Mouse (Mus musculus): ENCODE data around the gene Rpgrip1l. TPM values are rescaled to one million over a fixed set of nuclear protein-coding genes. Genes with fewer than 3 reads are reported as not detected.

Gene Rpgrip1l
- polyA plus RNA-seq, 1 experiment: 8.1 TPM

DNA sequence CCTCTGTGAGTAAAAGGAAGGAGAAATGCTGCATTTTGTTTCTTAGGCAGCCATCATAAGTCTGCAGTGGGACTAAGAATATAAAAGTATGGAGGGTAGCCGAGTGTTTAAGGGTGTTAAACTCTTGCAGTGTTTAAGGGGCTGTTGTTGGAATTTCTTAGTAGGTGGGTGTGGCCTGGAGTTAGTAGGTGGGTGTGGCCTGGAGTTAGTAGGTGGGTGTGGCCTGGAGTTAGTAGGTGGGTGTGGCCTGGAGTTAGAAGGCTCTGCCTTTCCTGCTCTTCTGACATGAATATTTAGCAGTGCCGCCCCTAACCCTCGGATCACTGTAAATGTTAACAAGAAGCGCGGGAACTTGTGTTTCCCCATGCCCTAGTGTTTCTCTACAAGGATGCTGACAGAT is 40.0 kb upstream of the Rpgrip1l start:
- no peak for TF ChIP-seq POLR2A (IDR thresholded peaks at IDR 0.05; ENCODE audit: extremely low read depth, insufficient read depth, low read length)
- no peak for TF ChIP-seq CTCF (IDR thresholded peaks at IDR 0.05; ENCODE audit: extremely low read depth, insufficient read depth, low read length)
- Histone ChIP-seq H3K4me1 (ENCODE audit: control insufficient read depth, insufficient read depth, low read length) (peaks cover 9% of the 10 kb centered on the region), H3K4me3 (ENCODE audit: insufficient read depth, low read length) (no peak overlapping the region), H3K27ac (ENCODE audit: insufficient read depth, low read length) (no peak overlapping the region)

- TF ChIP-seq CTCF (IDR thresholded peaks at IDR 0.05; ENCODE audit: extremely low read depth, insufficient read depth, low read length) (no peak), POLR2A (IDR thresholded peaks at IDR 0.05; ENCODE audit: extremely low read depth, insufficient read depth, low read length) (no peak)
- peaks cover 9% of the 10 kb centered on the region for H3K4me1 ChIP-seq (ENCODE audit: control insufficient read depth, insufficient read depth, low read length)
- no peak overlapping the region for H3K27ac ChIP-seq (ENCODE audit: insufficient read depth, low read length)
- H3K4me3 ChIP-seq (ENCODE audit: insufficient read depth, low read length): no peak overlapping the region
Measured at GRCm38 (mm10) chr8:91352598-91352997, 39.5 kb upstream of the Rpgrip1l start.

DNA sequence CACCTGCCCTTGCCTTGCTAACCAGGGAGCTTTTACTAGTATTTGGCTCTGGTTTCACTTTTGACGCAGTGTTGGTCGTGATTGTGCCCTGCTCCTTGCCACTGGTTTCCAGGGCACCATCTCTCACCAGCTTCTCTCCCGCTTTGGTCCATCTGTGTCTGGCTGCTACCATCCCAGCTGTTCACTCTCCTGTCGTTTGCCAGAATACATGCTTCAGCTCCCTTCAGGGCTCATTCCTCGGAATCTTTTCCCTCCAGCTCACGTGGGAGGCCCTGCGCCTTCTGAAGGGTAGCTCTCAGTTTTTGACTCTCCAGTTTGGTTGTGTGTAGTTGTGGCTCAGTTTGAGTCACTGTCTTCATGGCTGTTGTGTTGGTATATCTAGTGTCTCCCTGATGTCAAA is 37.6 kb upstream of the Rpgrip1l start:
- no peak for TF ChIP-seq POLR2A (IDR thresholded peaks at IDR 0.05; ENCODE audit: extremely low read depth, insufficient read depth, low read length)
- no peak for TF ChIP-seq CTCF (IDR thresholded peaks at IDR 0.05; ENCODE audit: extremely low read depth, insufficient read depth, low read length)
- no peak overlapping the region for H3K27ac ChIP-seq (ENCODE audit: insufficient read depth, low read length)
- H3K4me1 ChIP-seq (ENCODE audit: control insufficient read depth, insufficient read depth, low read length): peaks cover 9% of the 10 kb centered on the region
- H3K4me3 ChIP-seq (ENCODE audit: insufficient read depth, low read length): no peak overlapping the region

DNA sequence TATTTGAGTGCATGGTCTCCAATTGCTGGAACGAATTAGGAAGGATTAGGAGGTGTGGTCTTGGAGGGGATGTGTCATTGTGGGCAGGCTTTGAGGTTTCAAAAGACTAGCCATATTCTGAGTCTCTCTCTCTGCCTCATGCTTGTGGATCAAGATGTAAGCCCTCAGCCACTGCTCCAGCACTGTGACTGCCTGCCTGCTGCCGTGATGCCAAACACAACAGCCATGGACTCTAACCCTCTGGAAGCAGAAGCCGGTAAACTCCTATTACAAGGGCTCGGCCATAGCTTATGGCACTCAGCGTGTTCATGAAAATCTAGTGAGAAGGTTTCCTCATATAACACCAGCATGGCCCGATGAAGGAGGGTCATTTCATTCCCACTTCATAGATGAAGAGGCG is 36.8 kb upstream of the Rpgrip1l start:
- Histone ChIP-seq H3K4me3 (ENCODE audit: insufficient read depth, low read length) (no peak overlapping the region), H3K27ac (ENCODE audit: insufficient read depth, low read length) (no peak overlapping the region), H3K4me1 (ENCODE audit: control insufficient read depth, insufficient read depth, low read length) (peaks cover 4% of the 10 kb centered on the region)
- no peak for TF ChIP-seq CTCF (IDR thresholded peaks at IDR 0.05; ENCODE audit: extremely low read depth, insufficient read depth, low read length)
- TF ChIP-seq POLR2A (IDR thresholded peaks at IDR 0.05; ENCODE audit: extremely low read depth, insufficient read depth, low read length): no peak

DNA sequence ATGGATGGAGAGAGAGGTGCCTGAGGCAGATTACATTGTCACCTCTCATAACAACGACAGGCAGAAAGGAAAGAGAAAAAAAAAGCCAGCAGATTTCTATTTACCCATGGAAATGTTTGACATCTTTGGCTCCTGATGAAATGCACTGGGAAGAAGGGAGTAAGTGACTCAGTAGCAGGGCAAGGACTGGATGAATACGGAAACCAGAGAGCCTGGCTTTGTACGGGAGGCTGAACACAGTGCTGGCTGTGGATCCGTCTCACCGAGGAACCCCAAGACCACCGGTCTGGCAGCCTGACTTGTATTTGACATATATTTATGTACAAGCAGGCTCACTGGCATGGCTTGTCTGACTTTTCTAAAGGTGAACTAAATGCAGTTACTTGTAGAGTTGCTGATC is 34.5 kb upstream of the Rpgrip1l start:
- Histone ChIP-seq H3K27ac (ENCODE audit: insufficient read depth, low read length) (no peak overlapping the region), H3K4me3 (ENCODE audit: insufficient read depth, low read length) (no peak overlapping the region), H3K4me1 (ENCODE audit: control insufficient read depth, insufficient read depth, low read length) (0 out of 2 replicates have a peak, but pooled peaks cover 2% of the 10 kb centered on the region)
- no peak for TF ChIP-seq CTCF (IDR thresholded peaks at IDR 0.05; ENCODE audit: extremely low read depth, insufficient read depth, low read length)
- no peak for TF ChIP-seq POLR2A (IDR thresholded peaks at IDR 0.05; ENCODE audit: extremely low read depth, insufficient read depth, low read length)

DNA sequence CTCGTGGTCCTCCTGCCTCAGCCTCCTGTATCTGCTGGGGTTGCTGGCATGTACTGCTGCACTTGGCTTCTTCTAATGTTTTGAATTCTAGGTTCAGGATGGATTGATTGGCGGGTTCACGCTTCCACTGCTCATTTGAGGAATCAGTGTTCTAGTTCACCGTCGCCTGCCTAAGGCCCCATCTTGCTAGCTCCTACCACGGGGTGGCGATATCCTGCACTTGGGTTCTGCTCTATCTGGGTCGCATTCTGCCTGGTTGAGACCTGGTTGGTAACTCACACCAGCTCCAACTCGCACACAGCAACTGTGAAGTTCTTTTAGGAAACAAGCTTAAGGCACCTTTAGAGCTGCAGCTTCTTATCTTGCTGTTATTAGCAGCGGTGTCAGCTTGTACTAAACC is 34.1 kb upstream of the Rpgrip1l start:
- Histone ChIP-seq H3K27ac (ENCODE audit: insufficient read depth, low read length) (no peak overlapping the region), H3K4me3 (ENCODE audit: insufficient read depth, low read length) (no peak overlapping the region), H3K4me1 (ENCODE audit: control insufficient read depth, insufficient read depth, low read length) (0 out of 2 replicates have a peak, but pooled peaks cover 2% of the 10 kb centered on the region)
- TF ChIP-seq POLR2A (IDR thresholded peaks at IDR 0.05; ENCODE audit: extremely low read depth, insufficient read depth, low read length) (no peak), CTCF (IDR thresholded peaks at IDR 0.05; ENCODE audit: extremely low read depth, insufficient read depth, low read length) (no peak)

DNA sequence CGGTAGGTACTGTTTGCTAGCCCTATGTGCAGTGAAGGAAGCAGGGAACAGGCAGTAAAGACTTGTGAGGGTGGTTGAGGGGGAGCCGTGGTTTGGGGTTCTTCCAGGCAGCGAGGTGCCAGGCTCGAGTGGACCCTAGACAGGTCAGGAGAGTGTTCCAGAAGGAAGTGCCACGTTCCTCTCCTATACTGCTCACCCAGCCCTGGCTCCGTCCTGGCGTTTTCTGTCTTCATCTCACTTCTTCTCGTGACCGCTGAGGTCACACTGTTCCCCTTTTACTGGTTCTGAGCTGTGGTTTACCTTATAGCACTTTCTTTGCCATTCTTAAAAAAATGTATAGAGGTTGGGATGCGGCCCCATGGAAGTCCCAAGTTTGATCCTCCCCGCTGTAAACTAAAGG is 31.6 kb upstream of the Rpgrip1l start:
- no peak for TF ChIP-seq CTCF (IDR thresholded peaks at IDR 0.05; ENCODE audit: extremely low read depth, insufficient read depth, low read length)
- no peak for TF ChIP-seq POLR2A (IDR thresholded peaks at IDR 0.05; ENCODE audit: extremely low read depth, insufficient read depth, low read length)
- no peak overlapping the region for H3K4me3 ChIP-seq (ENCODE audit: insufficient read depth, low read length)
- H3K4me1 ChIP-seq (ENCODE audit: control insufficient read depth, insufficient read depth, low read length): no peaks in the 10 kb centered on the region
- no peak overlapping the region for H3K27ac ChIP-seq (ENCODE audit: insufficient read depth, low read length)

GRCm38 (mm10) chr8:91342798-91343197 is 29.7 kb upstream of the Rpgrip1l start:
- Histone ChIP-seq H3K27ac (ENCODE audit: insufficient read depth, low read length) (no peak overlapping the region), H3K4me3 (ENCODE audit: insufficient read depth, low read length) (no peak overlapping the region), H3K4me1 (ENCODE audit: control insufficient read depth, insufficient read depth, low read length) (no peaks in the 10 kb centered on the region)
- TF ChIP-seq CTCF (IDR thresholded peaks at IDR 0.05; ENCODE audit: extremely low read depth, insufficient read depth, low read length) (no peak), POLR2A (IDR thresholded peaks at IDR 0.05; ENCODE audit: extremely low read depth, insufficient read depth, low read length) (no peak)

DNA sequence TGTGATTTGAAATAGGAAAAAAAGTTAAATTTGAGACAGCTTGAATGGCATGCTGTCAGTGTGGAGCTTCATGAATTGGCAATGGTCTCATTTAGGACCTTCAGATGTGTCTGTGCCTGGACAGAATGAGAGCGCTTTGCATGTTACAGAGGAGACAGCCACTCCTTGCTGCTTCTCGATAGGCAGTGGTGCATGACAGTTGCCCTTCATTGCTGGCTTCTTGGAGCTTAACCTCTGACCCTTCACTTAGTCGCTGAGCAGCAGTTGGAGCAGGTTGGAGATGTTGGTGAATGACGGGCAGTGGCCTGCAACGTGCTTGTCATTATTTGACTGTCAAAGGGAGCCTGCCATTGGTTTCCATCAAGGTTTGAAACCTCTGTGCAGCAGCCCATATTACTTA is 29.1 kb upstream of the Rpgrip1l start:
- H3K4me3 ChIP-seq (ENCODE audit: insufficient read depth, low read length): no peak overlapping the region
- H3K27ac ChIP-seq (ENCODE audit: insufficient read depth, low read length): no peak overlapping the region
- no peak for TF ChIP-seq CTCF (IDR thresholded peaks at IDR 0.05; ENCODE audit: extremely low read depth, insufficient read depth, low read length)
- no peak for TF ChIP-seq POLR2A (IDR thresholded peaks at IDR 0.05; ENCODE audit: extremely low read depth, insufficient read depth, low read length)
- H3K4me1 ChIP-seq (ENCODE audit: control insufficient read depth, insufficient read depth, low read length): no peaks in the 10 kb centered on the region

DNA sequence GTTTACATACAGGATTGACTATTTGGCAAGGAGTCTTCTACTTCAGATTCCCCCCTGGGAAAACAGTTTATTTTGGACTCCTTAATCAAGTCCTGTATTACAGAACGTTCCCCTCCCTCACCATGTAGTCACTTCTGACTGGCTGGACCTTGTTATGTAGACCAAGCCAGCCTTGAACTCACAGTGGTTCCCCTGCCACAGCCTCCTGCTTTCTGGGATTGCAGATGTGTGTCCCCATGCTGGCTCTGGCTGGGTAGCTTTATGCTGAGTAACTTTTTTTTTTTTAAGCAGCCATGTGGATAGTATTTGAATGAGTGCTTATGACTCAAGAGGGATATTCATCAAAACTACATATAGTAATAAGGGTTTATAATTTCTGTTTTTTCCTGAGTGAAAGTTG is 27.7 kb upstream of the Rpgrip1l start:
- TF ChIP-seq CTCF (IDR thresholded peaks at IDR 0.05; ENCODE audit: extremely low read depth, insufficient read depth, low read length) (no peak), POLR2A (IDR thresholded peaks at IDR 0.05; ENCODE audit: extremely low read depth, insufficient read depth, low read length) (no peak)
- Histone ChIP-seq H3K4me3 (ENCODE audit: insufficient read depth, low read length) (no peak overlapping the region), H3K27ac (ENCODE audit: insufficient read depth, low read length) (no peak overlapping the region), H3K4me1 (ENCODE audit: control insufficient read depth, insufficient read depth, low read length) (no peaks in the 10 kb centered on the region)

Measured in cortical plate, adult 2 months (tissue).